Comparison of ENCODE assay signal across 8 mouse cellular contexts in the genomic region with DNA sequence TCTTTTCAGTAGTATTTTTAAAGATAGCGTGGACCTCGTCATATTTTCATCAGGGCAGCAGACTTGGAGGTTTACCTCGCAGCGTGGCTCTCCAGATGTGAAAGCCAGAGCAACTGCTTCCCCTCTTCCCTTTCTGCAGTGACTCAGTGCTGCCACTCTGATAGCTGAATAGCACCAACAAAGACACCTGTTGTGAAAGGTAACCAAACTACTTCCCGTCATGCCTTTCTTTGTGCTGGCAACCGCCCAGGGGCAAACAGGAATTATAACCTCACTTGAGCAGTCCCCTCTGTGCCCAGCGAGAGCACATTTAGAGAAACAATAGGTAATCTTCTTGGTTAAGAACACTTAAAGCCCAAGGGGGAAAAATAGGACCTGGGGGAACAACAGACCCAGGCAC.
A peak's percentile ranks its signal among the peaks of the same experiment; 100 is the strongest.
DNase-seq lines count a peak whose midpoint lies in the region.

No protein-coding gene starts in this region.

- intact Hi-C loops in left cerebral cortex, postnatal 36 days (cut with DNase I) = no loop called here

- DNase-seq in urinary bladder, adult 18-20 months (ENCODE audit: low spot score in 2 of 2) = peak; percentile 48 to 50
- DNase-seq in urinary bladder, postnatal 10 days (ENCODE audit: low spot score) = no peak
- peak; percentile 35 for DNase-seq in kidney, adult 18-20 months
- peak; percentile 76 for DNase-seq in lung, postnatal 10 days
- DNase-seq in thymus, postnatal 10 days (ENCODE audit: low spot score in 2 of 2) = peak; percentile 61 to 62
- DNase-seq in right cerebral cortex, postnatal 25 days = no peak
- DNase-seq in cerebellum, adult 11 months = no peak
- no peak for DNase-seq in left cerebral cortex, postnatal 36 days (ENCODE audit: low spot score in 2 of 2)

Comparison
In these comparisons a context has a peak if more than half of its experiments do, and no peak if none do; other contexts are left out.
1. DNase-seq: peak in urinary bladder, adult 18-20 months (2 of 2), kidney, adult 18-20 months (single experiment), lung, postnatal 10 days (single experiment) and thymus, postnatal 10 days (2 of 2); none in urinary bladder, postnatal 10 days (single experiment), right cerebral cortex, postnatal 25 days (single experiment), cerebellum, adult 11 months (single experiment) and left cerebral cortex, postnatal 36 days (0 of 2).